Mouse (Mus musculus): Measurements from ENCODE around the gene Pstpip1.

The Pstpip1 gene

GRCm38 (mm10) chr9:56146326-56146923 lies 56.7 kb downstream of the Pstpip1 start:
- no peak for DNase-seq (ENCODE audit: extremely low read depth, low read depth, low spot score)

GRCm38 (mm10) chr9:56151745-56152481 lies 62.2 kb downstream of the Pstpip1 start:
- no peak for DNase-seq (ENCODE audit: extremely low read depth, low read depth, low spot score)

GRCm38 (mm10) chr9:56152482-56153007 lies 62.8 kb downstream of the Pstpip1 start:
- no peak for DNase-seq (ENCODE audit: extremely low read depth, low read depth, low spot score)

- no peak for DNase-seq (ENCODE audit: extremely low read depth, low read depth, low spot score)
These were observed 64.8 kb downstream of the Pstpip1 start for GRCm38 (mm10) chr9:56154572-56154971.

GRCm38 (mm10) chr9:56158077-56158476 lies 68.3 kb downstream of the Pstpip1 start:
- no peak for DNase-seq (ENCODE audit: extremely low read depth, low read depth, low spot score)

- DNase-seq (ENCODE audit: extremely low read depth, low read depth, low spot score): no peak
These were observed 69.7 kb downstream of the Pstpip1 start for GRCm38 (mm10) chr9:56159456-56159855.

- no peak for DNase-seq (ENCODE audit: extremely low read depth, low read depth, low spot score)
These were observed 70.8 kb downstream of the Pstpip1 start for GRCm38 (mm10) chr9:56160341-56161141.

GRCm38 (mm10) chr9:56165377-56165776 lies 75.6 kb downstream of the Pstpip1 start, which contains the start of gene Tspan3:
Gene Tspan3 (minus strand): TSS chr9:56165477.
- no peak for DNase-seq (ENCODE audit: extremely low read depth, low read depth, low spot score)

GRCm38 (mm10) chr9:56166161-56166560 lies 76.4 kb downstream of the Pstpip1 start:
- DNase-seq (ENCODE audit: extremely low read depth, low read depth, low spot score): no peak

- no peak for DNase-seq (ENCODE audit: extremely low read depth, low read depth, low spot score)
These were observed 77.9 kb downstream of the Pstpip1 start for GRCm38 (mm10) chr9:56167690-56168089.

GRCm38 (mm10) chr9:56175316-56175715 lies 85.6 kb downstream of the Pstpip1 start:
- DNase-seq (ENCODE audit: extremely low read depth, low read depth, low spot score): no peak

- DNase-seq (ENCODE audit: extremely low read depth, low read depth, low spot score): no peak
These were observed 87.6 kb downstream of the Pstpip1 start for GRCm38 (mm10) chr9:56177354-56177753.

Data from fat pad, adult 2 months (tissue).